Mouse (Mus musculus): ENCODE data around the gene Cxcr1. TPM values are rescaled to one million over a fixed set of nuclear protein-coding genes. Genes with fewer than 3 reads are reported as not detected.

The Cxcr1 gene
- polyA plus RNA-seq (2014; fragmentation: Nextera tagmentation; extraction: Ambion mirVana), result not detected in 2 replicates

DNA sequence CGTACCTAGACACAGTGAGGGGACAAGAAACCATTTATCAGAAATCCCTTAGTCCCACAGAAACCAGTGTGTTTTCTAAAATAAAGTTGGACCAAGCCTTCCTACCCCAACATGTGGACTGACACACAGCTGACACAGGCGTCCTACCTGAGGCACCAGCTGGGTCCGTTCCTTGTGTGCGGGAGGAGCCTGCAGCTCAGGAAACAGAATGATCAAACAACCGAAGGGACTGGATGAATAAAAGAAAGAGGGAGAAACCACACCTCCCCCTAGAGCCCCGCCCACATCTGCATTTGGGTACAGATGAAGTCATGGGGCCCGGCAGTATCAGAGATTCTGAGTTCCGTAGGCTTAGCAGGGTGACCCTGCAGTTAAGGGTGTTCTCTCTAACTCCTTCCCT, at the start of gene Cxcr1:
Gene Cxcr1, minus strand, starts transcription at position 187 of the 400 bp plus-strand sequence.
- ATAC-seq (ENCODE audit: insufficient number of reproducible peaks, low FRiP score, low TSS enrichment, low read depth) (no peak), DNase-seq (ENCODE audit: low spot score) (no peak)
- Histone ChIP-seq H3K9me3 (ENCODE audit: control insufficient read depth, low read length) (no peaks in the 10 kb centered on the region), H3K36me3 (ENCODE audit: control insufficient read depth, insufficient read depth, low read length) (no peaks in the 10 kb centered on the region), H3K27me3 (ENCODE audit: control insufficient read depth, insufficient read depth, low read length) (no peaks in the 10 kb centered on the region), H3K4me2 (ENCODE audit: low read depth, severe bottlenecking) (no peak within 1 kb of the TSS), H3K9ac (ENCODE audit: low read length) (no peak within 1 kb of the TSS), H3K4me3 (ENCODE audit: low read depth, low read length) (no peak within 1 kb of the TSS), H3K27ac (replicated peaks; ENCODE audit: low read depth, low read length) (no peak within 1 kb of the TSS), H3K4me1 (ENCODE audit: control insufficient read depth, insufficient read depth, low read length) (no peaks in the 10 kb centered on the region)
- WGBS, result 71% methylated on average over 8 of the region's 8 CpGs

DNA sequence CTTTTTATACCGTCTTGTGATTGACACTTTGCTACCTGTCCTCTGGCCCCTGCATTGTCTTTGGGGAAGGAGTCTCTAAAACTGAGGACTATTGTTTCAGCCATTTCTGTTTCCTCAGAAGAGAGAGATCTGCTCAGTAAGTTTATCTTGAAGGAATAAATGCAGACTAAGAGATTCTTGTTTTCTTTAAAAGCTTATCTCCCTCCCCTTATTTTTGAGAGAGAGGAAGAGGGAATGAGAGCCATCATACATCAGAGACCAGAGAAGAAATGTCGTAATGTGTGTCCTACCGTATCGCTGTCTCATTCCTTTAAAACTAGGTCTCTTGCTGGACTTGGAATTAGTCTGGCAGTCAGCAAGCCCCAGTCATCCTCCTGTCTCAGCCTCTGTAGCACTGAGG, 46.4 kb upstream of the Cxcr1 start:
- no peak overlapping the region for H3K4me2 ChIP-seq (ENCODE audit: low read depth, severe bottlenecking)
- ATAC-seq (ENCODE audit: insufficient number of reproducible peaks, low FRiP score, low TSS enrichment, low read depth), result no peak
- H3K27ac ChIP-seq (replicated peaks; ENCODE audit: low read depth, low read length), result no peak overlapping the region
- no peak overlapping the region for H3K9ac ChIP-seq (ENCODE audit: low read length)
- no peak overlapping the region for H3K4me3 ChIP-seq (ENCODE audit: low read depth, low read length)
- H3K27me3 ChIP-seq (ENCODE audit: control insufficient read depth, insufficient read depth, low read length), result no peaks in the 10 kb centered on the region
- no peaks in the 10 kb centered on the region for H3K9me3 ChIP-seq (ENCODE audit: control insufficient read depth, low read length)
- H3K4me1 ChIP-seq (ENCODE audit: control insufficient read depth, insufficient read depth, low read length), result peaks cover 5% of the 10 kb centered on the region; the same call in 1 of the 2 replicates
- no peak for DNase-seq (ENCODE audit: low spot score)
- peaks cover 2% of the 10 kb centered on the region; the same call in 1 of the 2 replicates for H3K36me3 ChIP-seq (ENCODE audit: control insufficient read depth, insufficient read depth, low read length)
- 88% methylated on average over 4 of the region's 4 CpGs for WGBS

- Histone ChIP-seq H3K4me1 (ENCODE audit: control insufficient read depth, insufficient read depth, low read length) (peaks cover 5% of the 10 kb centered on the region; the same call in 1 of the 2 replicates), H3K9me3 (ENCODE audit: control insufficient read depth, low read length) (no peaks in the 10 kb centered on the region), H3K9ac (ENCODE audit: low read length) (no peak overlapping the region), H3K36me3 (ENCODE audit: control insufficient read depth, insufficient read depth, low read length) (peaks cover 2% of the 10 kb centered on the region; the same call in 1 of the 2 replicates), H3K27ac (replicated peaks; ENCODE audit: low read depth, low read length) (no peak overlapping the region), H3K4me3 (ENCODE audit: low read depth, low read length) (no peak overlapping the region), H3K4me2 (ENCODE audit: low read depth, severe bottlenecking) (no peak overlapping the region), H3K27me3 (ENCODE audit: control insufficient read depth, insufficient read depth, low read length) (no peaks in the 10 kb centered on the region)
- ATAC-seq (ENCODE audit: insufficient number of reproducible peaks, low FRiP score, low TSS enrichment, low read depth) (no peak), DNase-seq (ENCODE audit: low spot score) (no peak)
- WGBS, result 80% methylated on average over 6 of the region's 6 CpGs
Observed at GRCm38 (mm10) chr1:74240311-74240710, 45.9 kb upstream of the Cxcr1 start.

- Histone ChIP-seq H3K27ac (replicated peaks; ENCODE audit: low read depth, low read length) (no peak overlapping the region), H3K4me1 (ENCODE audit: control insufficient read depth, insufficient read depth, low read length) (peaks cover 5% of the 10 kb centered on the region; the same call in 1 of the 2 replicates), H3K9ac (ENCODE audit: low read length) (no peak overlapping the region), H3K4me3 (ENCODE audit: low read depth, low read length) (no peak overlapping the region), H3K36me3 (ENCODE audit: control insufficient read depth, insufficient read depth, low read length) (peaks cover 2% of the 10 kb centered on the region; the same call in 1 of the 2 replicates), H3K9me3 (ENCODE audit: control insufficient read depth, low read length) (no peaks in the 10 kb centered on the region), H3K27me3 (ENCODE audit: control insufficient read depth, insufficient read depth, low read length) (no peaks in the 10 kb centered on the region), H3K4me2 (ENCODE audit: low read depth, severe bottlenecking) (no peak overlapping the region; the same call in 1 of the 2 replicates)
- ATAC-seq (ENCODE audit: insufficient number of reproducible peaks, low FRiP score, low TSS enrichment, low read depth), result no peak
- whole genome bisulfite sequencing, result 67% methylated on average over 11 of the region's 11 CpGs
- no peak for DNase-seq (ENCODE audit: low spot score)
Observed at GRCm38 (mm10) chr1:74239618-74240017, 45.2 kb upstream of the Cxcr1 start.

DNA sequence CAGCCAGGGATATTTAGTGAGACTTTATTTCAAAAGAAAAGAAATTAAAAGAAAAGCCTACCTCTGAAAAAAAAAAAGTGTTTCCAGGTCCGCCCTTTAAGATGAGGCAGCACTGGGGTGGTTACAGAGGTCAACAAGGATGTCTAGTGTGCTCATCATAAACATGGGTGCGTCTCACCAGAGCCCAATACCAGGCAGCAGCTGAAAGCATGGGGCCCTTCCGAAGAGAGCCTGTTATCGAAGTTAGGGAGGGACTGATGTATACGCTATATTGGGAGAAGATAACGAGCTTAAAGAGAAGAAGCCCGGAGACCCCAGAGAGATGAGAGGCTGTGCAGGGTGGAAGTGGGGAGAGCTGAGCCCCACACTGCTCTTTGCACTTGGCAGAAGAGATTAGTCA, 44.7 kb upstream of the Cxcr1 start:
- H3K4me2 ChIP-seq (ENCODE audit: low read depth, severe bottlenecking), result no peak overlapping the region
- 68% methylated on average over 7 of the region's 7 CpGs for WGBS

GRCm38 (mm10) chr1:74238136-74238535, 43.7 kb upstream of the Cxcr1 start:
- H3K9ac ChIP-seq (ENCODE audit: low read length), result no peak overlapping the region
- no peak for ATAC-seq (ENCODE audit: insufficient number of reproducible peaks, low FRiP score, low TSS enrichment, low read depth)
- no peak for DNase-seq (ENCODE audit: low spot score)

More for the DNA sequence above, 44.7 kb upstream of the Cxcr1 start:
- DNase-seq (ENCODE audit: low spot score), result no peak
- Histone ChIP-seq H3K27me3 (ENCODE audit: control insufficient read depth, insufficient read depth, low read length) (no peaks in the 10 kb centered on the region), H3K36me3 (ENCODE audit: control insufficient read depth, insufficient read depth, low read length) (peaks cover 2% of the 10 kb centered on the region; the same call in 1 of the 2 replicates), H3K4me3 (ENCODE audit: low read depth, low read length) (no peak overlapping the region), H3K27ac (replicated peaks; ENCODE audit: low read depth, low read length) (no peak overlapping the region), H3K9ac (ENCODE audit: low read length) (no peak overlapping the region), H3K9me3 (ENCODE audit: control insufficient read depth, low read length) (no peaks in the 10 kb centered on the region), H3K4me1 (ENCODE audit: control insufficient read depth, insufficient read depth, low read length) (peaks cover 5% of the 10 kb centered on the region; the same call in 1 of the 2 replicates)
- no peak for ATAC-seq (ENCODE audit: insufficient number of reproducible peaks, low FRiP score, low TSS enrichment, low read depth)

GRCm38 (mm10) chr1:74237671-74238070, 43.2 kb upstream of the Cxcr1 start:
- ATAC-seq (ENCODE audit: insufficient number of reproducible peaks, low FRiP score, low TSS enrichment, low read depth) (no peak), DNase-seq (ENCODE audit: low spot score) (no peak)
- WGBS, result 46% methylated on average over 5 of the region's 5 CpGs
- Histone ChIP-seq H3K27me3 (ENCODE audit: control insufficient read depth, insufficient read depth, low read length) (no peaks in the 10 kb centered on the region), H3K9me3 (ENCODE audit: control insufficient read depth, low read length) (no peaks in the 10 kb centered on the region), H3K36me3 (ENCODE audit: control insufficient read depth, insufficient read depth, low read length) (no peaks in the 10 kb centered on the region), H3K27ac (replicated peaks; ENCODE audit: low read depth, low read length) (no peak overlapping the region), H3K4me3 (ENCODE audit: low read depth, low read length) (peak overlapping the region; percentile 98), H3K4me2 (ENCODE audit: low read depth, severe bottlenecking) (peak overlapping the region; percentile 64), H3K9ac (ENCODE audit: low read length) (no peak overlapping the region; the same call in 1 of the 2 replicates), H3K4me1 (ENCODE audit: control insufficient read depth, insufficient read depth, low read length) (peaks cover 5% of the 10 kb centered on the region; the same call in 1 of the 2 replicates)

More at GRCm38 (mm10) chr1:74238136-74238535, 43.7 kb upstream of the Cxcr1 start:
- Histone ChIP-seq H3K9me3 (ENCODE audit: control insufficient read depth, low read length) (no peaks in the 10 kb centered on the region), H3K4me1 (ENCODE audit: control insufficient read depth, insufficient read depth, low read length) (peaks cover 5% of the 10 kb centered on the region; the same call in 1 of the 2 replicates), H3K36me3 (ENCODE audit: control insufficient read depth, insufficient read depth, low read length) (peaks cover 2% of the 10 kb centered on the region; the same call in 1 of the 2 replicates), H3K4me3 (ENCODE audit: low read depth, low read length) (peak overlapping the region; percentile 98; the same call in 1 of the 2 replicates), H3K4me2 (ENCODE audit: low read depth, severe bottlenecking) (peak overlapping the region; percentile 64; the same call in 1 of the 2 replicates), H3K27ac (replicated peaks; ENCODE audit: low read depth, low read length) (no peak overlapping the region), H3K27me3 (ENCODE audit: control insufficient read depth, insufficient read depth, low read length) (no peaks in the 10 kb centered on the region)
- WGBS, result 79% methylated on average over 1 of the region's 1 CpGs

GRCm38 (mm10) chr1:74236590-74237317, 42.3 kb upstream of the Cxcr1 start:
- under 1% methylated on average over 47 of the region's 57 CpGs for whole genome bisulfite sequencing

More at GRCm38 (mm10) chr1:74236590-74237317, 42.3 kb upstream of the Cxcr1 start:
- no peaks in the 10 kb centered on the region for H3K36me3 ChIP-seq (ENCODE audit: control insufficient read depth, insufficient read depth, low read length)
- no peak; the same call in 1 of the 2 replicates for ATAC-seq (ENCODE audit: insufficient number of reproducible peaks, low FRiP score, low TSS enrichment, low read depth)
- H3K9ac ChIP-seq (ENCODE audit: low read length), result peak overlapping the region; percentile 87
- H3K9me3 ChIP-seq (ENCODE audit: control insufficient read depth, low read length), result no peaks in the 10 kb centered on the region
- H3K4me1 ChIP-seq (ENCODE audit: control insufficient read depth, insufficient read depth, low read length), result peaks cover 5% of the 10 kb centered on the region; the same call in 1 of the 2 replicates
- no peak for DNase-seq (ENCODE audit: low spot score)
- no peaks in the 10 kb centered on the region for H3K27me3 ChIP-seq (ENCODE audit: control insufficient read depth, insufficient read depth, low read length)
- peak overlapping the region; percentile 98 for H3K4me3 ChIP-seq (ENCODE audit: low read depth, low read length)
- peak overlapping the region; percentile 64 for H3K4me2 ChIP-seq (ENCODE audit: low read depth, severe bottlenecking)
- peak overlapping the region; percentile 79; the same call in 1 of the 2 replicates for H3K27ac ChIP-seq (replicated peaks; ENCODE audit: low read depth, low read length)
